Mouse (Mus musculus) CH12.LX (cell line): ENCODE data around the gene Smim26. TPM values are rescaled to one million over a fixed set of nuclear protein-coding genes. Genes with fewer than 3 reads are reported as not detected.

Experiments
- DNase-seq: peaks from one replicate; pipeline ENCODE4 v3.0.0-alpha.2; 2013; ENCODE audit errors: extremely low read depth
- H3K27ac ChIP-seq: 2 replicates; pipeline ENCODE4 v1.5.1; 2012; ENCODE audit warnings: low read depth, mild to moderate bottlenecking, control low read depth, moderate library complexity; ENCODE audit not compliant: insufficient read depth
- H3K27me3 ChIP-seq: replicated peaks from 2 replicates; pipeline ENCODE3; 2012; ENCODE audit warnings: inconsistent platforms
- H3K36me3 ChIP-seq, 2 experiments: replicated peaks in 1 of 2; 2 replicates each; pipeline versions ENCODE3 to v1.6.1; 2012; ENCODE audit warnings: inconsistent platforms in 1 of 2, low read length in 1 of 2, mild to moderate bottlenecking in 1 of 2, mixed read lengths in 1 of 2, moderate library complexity in 1 of 2; ENCODE audit not compliant: control insufficient read depth in 1 of 2, insufficient read depth in 1 of 2
- H3K4me1 ChIP-seq, 2 experiments: 2 replicates each; pipeline ENCODE4 v1.6.1; 2012; ENCODE audit warnings: inconsistent platforms in 1 of 2, moderate library complexity in 1 of 2; ENCODE audit not compliant: insufficient read depth in 2 of 2, control insufficient read depth in 1 of 2
- H3K4me2 ChIP-seq: 2 replicates; pipeline ENCODE4 v1.6.1; 2012; ENCODE audit warnings: low read depth, mild to moderate bottlenecking, control low read depth; ENCODE audit not compliant: poor library complexity, insufficient read depth, severe bottlenecking
- H3K4me3 ChIP-seq, 3 experiments: fragments of 150-350 bp in 1 of 3; sonication (generic) in 1 of 3; replicated peaks in 1 of 3; 2 replicates each; pipeline versions ENCODE3 to v1.5.1; 2011 to 2012; ENCODE audit warnings: low read depth in 2 of 3, low read length in 2 of 3, mild to moderate bottlenecking in 2 of 3, moderate library complexity in 2 of 3, control low read depth in 1 of 3, improper control_type of control experiment in 1 of 3, inconsistent platforms in 1 of 3, mixed read lengths in 1 of 3; ENCODE audit not compliant: poor library complexity in 1 of 3
- H3K79me2 ChIP-seq: replicated peaks from 2 replicates; pipeline ENCODE4 v1.6.1; 2012; ENCODE audit warnings: mild to moderate bottlenecking, moderate library complexity; ENCODE audit not compliant: control insufficient read depth, poor library complexity, insufficient read depth, severe bottlenecking; ENCODE audit errors: extremely low read depth
- H3K9ac ChIP-seq: 2 replicates; pipeline ENCODE4 v1.6.1; 2012; ENCODE audit warnings: low read depth, mild to moderate bottlenecking, control low read depth, moderate library complexity; ENCODE audit not compliant: insufficient read depth
- H3K9me3 ChIP-seq: replicated peaks from 2 replicates; pipeline ENCODE3; 2012; ENCODE audit warnings: low read length, inconsistent platforms, mixed read lengths
- BHLHE40 ChIP-seq: IDR thresholded peaks from 2 replicates; pipeline ENCODE4 v1.6.1; 2011; ENCODE audit warnings: mild to moderate bottlenecking, low read depth, low read length, improper control_type of control experiment
- CHD1 ChIP-seq: IDR thresholded peaks from 2 replicates; pipeline ENCODE4 v1.6.1; 2012; ENCODE audit warnings: low read depth, low read length, improper control_type of control experiment, inconsistent platforms
- CHD2 ChIP-seq: IDR thresholded peaks from 2 replicates; pipeline ENCODE4 v1.6.1; 2011; ENCODE audit warnings: low read length, improper control_type of control experiment
- CTCF ChIP-seq, 2 experiments: IDR thresholded peaks in 1 of 2; conservative IDR thresholded peaks in 1 of 2; 2 replicates each; pipeline ENCODE4 v1.5.1; 2011 to 2012; ENCODE audit warnings: low read depth in 2 of 2, low read length in 2 of 2, improper control_type of control experiment in 1 of 2, inconsistent platforms in 1 of 2, mild to moderate bottlenecking in 1 of 2, moderate library complexity in 1 of 2
- E2F4 ChIP-seq: IDR thresholded peaks from 2 replicates; pipeline ENCODE4 v1.6.1; 2011; ENCODE audit warnings: low read depth, low read length, improper control_type of control experiment; ENCODE audit not compliant: insufficient replicate concordance
- ELF1 ChIP-seq: IDR thresholded peaks from 2 replicates; pipeline ENCODE4 v1.6.1; 2014; ENCODE audit warnings: low read depth, mild to moderate bottlenecking, inconsistent platforms, low read length, improper control_type of control experiment
- EP300 ChIP-seq: IDR thresholded peaks from 2 replicates; pipeline ENCODE4 v1.6.1; 2011; ENCODE audit warnings: low read length, improper control_type of control experiment
- ETS1 ChIP-seq: conservative IDR thresholded peaks from 2 replicates; pipeline ENCODE4 v1.6.1; 2012; ENCODE audit warnings: low read depth, mild to moderate bottlenecking, inconsistent platforms, low read length, improper control_type of control experiment, moderate library complexity
- GABPA ChIP-seq: IDR thresholded peaks from 2 replicates; pipeline ENCODE4 v1.6.1; 2012; ENCODE audit warnings: low read depth, low read length, improper control_type of control experiment, inconsistent platforms; ENCODE audit not compliant: insufficient replicate concordance
- HCFC1 ChIP-seq: IDR thresholded peaks from 2 replicates; pipeline ENCODE4 v1.6.1; 2012; ENCODE audit warnings: low read depth, mild to moderate bottlenecking, inconsistent platforms, low read length, improper control_type of control experiment
- IRF4 ChIP-seq: IDR thresholded peaks from 2 replicates; pipeline ENCODE4 v1.6.1; 2014; ENCODE audit warnings: low read depth, mild to moderate bottlenecking, inconsistent platforms, low read length, improper control_type of control experiment
- JUN ChIP-seq: IDR thresholded peaks from 2 replicates; pipeline ENCODE4 v1.6.1; 2011; ENCODE audit warnings: low read depth, mild to moderate bottlenecking, low read length, improper control_type of control experiment, moderate library complexity; ENCODE audit not compliant: insufficient read depth
- JUND ChIP-seq: conservative IDR thresholded peaks from 2 replicates; pipeline ENCODE4 v1.6.1; 2011; ENCODE audit warnings: low read depth, low read length, improper control_type of control experiment
- KAT2A ChIP-seq: IDR thresholded peaks from 2 replicates; pipeline ENCODE4 v1.6.1; 2012; ENCODE audit warnings: low read length, improper control_type of control experiment, inconsistent platforms; ENCODE audit not compliant: insufficient replicate concordance
- MAFK ChIP-seq: IDR thresholded peaks from 2 replicates; pipeline ENCODE4 v1.6.1; 2011; ENCODE audit warnings: low read length, improper control_type of control experiment; ENCODE audit not compliant: insufficient replicate concordance
- MAX ChIP-seq: IDR thresholded peaks from 2 replicates; pipeline ENCODE4 v1.6.1; 2011; ENCODE audit warnings: low read length, improper control_type of control experiment
- MAZ ChIP-seq: IDR thresholded peaks from 2 replicates; pipeline ENCODE4 v1.6.1; 2012; ENCODE audit warnings: low read depth, mild to moderate bottlenecking, inconsistent platforms, low read length, improper control_type of control experiment, moderate library complexity
- MEF2A ChIP-seq: IDR thresholded peaks from 2 replicates; pipeline ENCODE4 v1.6.1; 2014; ENCODE audit warnings: low read depth, mild to moderate bottlenecking, inconsistent platforms, low read length, improper control_type of control experiment, borderline replicate concordance
- MXI1 ChIP-seq: IDR thresholded peaks from 2 replicates; pipeline ENCODE4 v1.6.1; 2011; ENCODE audit warnings: mild to moderate bottlenecking, low read depth, low read length, improper control_type of control experiment
- MYC ChIP-seq: IDR thresholded peaks from 2 replicates; pipeline ENCODE4 v1.6.1; 2011; ENCODE audit warnings: low read depth, mild to moderate bottlenecking, improper control_type of control experiment, low read length
- NELFE ChIP-seq: IDR thresholded peaks from 2 replicates; pipeline ENCODE4 v1.6.1; 2011; ENCODE audit warnings: low read depth, low read length, improper control_type of control experiment
- NRF1 ChIP-seq: IDR thresholded peaks from 2 replicates; pipeline ENCODE4 v1.6.1; 2014; ENCODE audit warnings: low read depth, mild to moderate bottlenecking, inconsistent platforms, low read length, improper control_type of control experiment, moderate library complexity
- PAX5 ChIP-seq: IDR thresholded peaks from 2 replicates; pipeline ENCODE4 v1.6.1; 2012; ENCODE audit warnings: low read length, inconsistent platforms, mixed read lengths
- POLR2A ChIP-seq: IDR thresholded peaks from 2 replicates; pipeline ENCODE4 v1.6.1; 2011; ENCODE audit warnings: low read depth, mild to moderate bottlenecking, improper control_type of control experiment, low read length
- POLR2AphosphoS2 ChIP-seq: IDR thresholded peaks from 2 replicates; pipeline ENCODE4 v1.6.1; 2011; ENCODE audit warnings: low read depth, low read length, improper control_type of control experiment
- RAD21 ChIP-seq: IDR thresholded peaks from 2 replicates; pipeline ENCODE4 v1.6.1; 2011; ENCODE audit warnings: low read depth, mild to moderate bottlenecking, low read length, improper control_type of control experiment, moderate library complexity
- RCOR1 ChIP-seq: conservative IDR thresholded peaks from 2 replicates; pipeline ENCODE4 v1.6.1; 2012; ENCODE audit warnings: low read depth, mild to moderate bottlenecking, inconsistent platforms, low read length, improper control_type of control experiment
- SIN3A ChIP-seq: IDR thresholded peaks from 2 replicates; pipeline ENCODE4 v1.6.1; 2012; ENCODE audit warnings: low read length, improper control_type of control experiment, inconsistent platforms
- SMC3 ChIP-seq: IDR thresholded peaks from 2 replicates; pipeline ENCODE4 v1.6.1; 2011; ENCODE audit warnings: low read depth, low read length, improper control_type of control experiment
- TBP ChIP-seq: conservative IDR thresholded peaks from 2 replicates; pipeline ENCODE4 v1.6.1; 2011; ENCODE audit warnings: low read depth, low read length, improper control_type of control experiment
- TCF12 ChIP-seq: IDR thresholded peaks from 2 replicates; pipeline ENCODE4 v1.6.1; 2014; ENCODE audit warnings: low read depth, mild to moderate bottlenecking, inconsistent platforms, low read length, improper control_type of control experiment
- UBTF ChIP-seq: IDR thresholded peaks from 2 replicates; pipeline ENCODE4 v1.6.1; 2012; ENCODE audit warnings: low read depth, mild to moderate bottlenecking, inconsistent platforms, low read length, improper control_type of control experiment, moderate library complexity
- USF1 ChIP-seq: IDR thresholded peaks from 2 replicates; pipeline ENCODE4 v1.6.1; 2014; ENCODE audit warnings: low read depth, mild to moderate bottlenecking, inconsistent platforms, low read length, improper control_type of control experiment
- USF2 ChIP-seq: conservative IDR thresholded peaks from 2 replicates; pipeline ENCODE4 v1.6.1; 2011; ENCODE audit warnings: low read depth, low read length, improper control_type of control experiment
- ZC3H11A ChIP-seq: IDR thresholded peaks from 2 replicates; pipeline ENCODE4 v1.6.1; 2012; ENCODE audit warnings: low read depth, mild to moderate bottlenecking, inconsistent platforms, low read length, improper control_type of control experiment
- ZKSCAN1 ChIP-seq: IDR thresholded peaks from 2 replicates; pipeline ENCODE4 v1.6.1; 2012; ENCODE audit warnings: low read depth, inconsistent platforms, low read length, improper control_type of control experiment, borderline replicate concordance
- ZMIZ1 ChIP-seq: IDR thresholded peaks from 2 replicates; pipeline ENCODE4 v1.6.1; 2012; ENCODE audit warnings: low read depth, mild to moderate bottlenecking, inconsistent platforms, low read length, improper control_type of control experiment
- ZNF384 ChIP-seq: IDR thresholded peaks from 2 replicates; pipeline ENCODE4 v1.6.1; 2012; ENCODE audit warnings: low read depth, low read length, improper control_type of control experiment, inconsistent platforms
- dilution Hi-C: fragments of 300-500 bp; cut with MboI; formaldehyde crosslinking; loops from 2 replicates; pipeline ENCODE4 v1.14.3; 2020; ENCODE audit warnings: low sequenced_read_pairs; ENCODE audit not compliant: extremely low pct_unique_long_range_greater_than_20kb, extremely low pct_ligation_motif_present
- in situ Hi-C: fragments of 300-500 bp; cut with MboI; formaldehyde crosslinking; loops from 3 replicates; pipeline ENCODE4 v1.14.3; 2019; ENCODE audit warnings: low sequenced_read_pairs, low pct_ligation_motif_present, low pct_unique_long_range_greater_than_20kb, mixed read lengths
- polyA plus RNA-seq: library from polyadenylated mRNA; unstranded; fragments of >175 nt; gene quantifications from 2 replicates; pipeline ENCODE4 v1.2.1, GENCODE M21; 2012; ENCODE audit warnings: low read depth; ENCODE audit not compliant: insufficient read length
- total RNA-seq, 2 experiments: library from RNA; depleted of rRNA; stranded (reverse); fragments of 300-350 nt in 1 of 2; fragments of >200 nt in 1 of 2; gene quantifications; 2 replicates each; pipeline ENCODE4 v1.2.3; 2012 to 2014

Smim26 gene
- total and polyA plus RNA-seq, 3 experiments: 34.7 to 59.7 (median 35.0) TPM

DNA sequence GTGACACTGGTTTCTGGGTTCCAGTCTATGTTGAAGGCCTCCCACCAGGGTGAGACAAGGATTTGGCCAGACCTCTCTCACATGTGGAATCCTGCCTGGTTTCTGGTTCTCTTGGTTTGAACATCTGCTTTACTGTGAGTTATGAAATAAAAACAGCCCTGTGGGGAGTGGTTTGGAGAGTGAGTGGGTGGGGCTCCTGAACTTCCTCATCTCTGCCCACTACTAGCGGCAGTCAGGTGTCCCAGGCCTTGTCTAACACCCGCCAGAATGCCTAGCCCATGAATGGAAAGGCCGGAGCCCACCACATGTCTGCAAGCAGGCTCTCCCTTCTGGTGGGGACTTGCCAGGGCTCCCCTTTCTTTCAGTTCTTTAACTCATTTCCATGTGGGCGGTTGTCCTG, 48.1 kb downstream of the Smim26 start:
- H3K4me2 ChIP-seq: 0 out of 2 replicates have a peak overlapping the region, but pooled peaks have one; percentile 41
- no peaks in the 10 kb centered on the region for H3K9me3 ChIP-seq
- in situ Hi-C loops: loop anchor here (25.0 kb wide), 1 partner anchor 220 kb away; no protein-coding TSS in a partner anchor
- peaks cover 2 to 52% of the 10 kb centered on the region in 2 experiments for H3K4me1 ChIP-seq
- TF ChIP-seq MEF2A (no peak), MAZ (no peak), ZMIZ1 (no peak), ELF1 (peak; percentile 60), POLR2A (peak; percentile 47; the same call in 1 of the 2 replicates), MXI1 (no peak), ZC3H11A (no peak), SMC3 (no peak), TBP (no peak), IRF4 (no peak), HCFC1 (no peak), NELFE (no peak), ZKSCAN1 (no peak), RAD21 (no peak; the same call in 1 of the 2 replicates), ZNF384 (no peak), EP300 (peak; percentile 28; the same call in 1 of the 2 replicates), GABPA (no peak), MAFK (no peak), E2F4 (no peak), USF1 (no peak; the same call in 1 of the 2 replicates), JUN (no peak), RCOR1 (no peak), KAT2A (no peak), PAX5 (no peak), JUND (no peak), UBTF (no peak), MAX (no peak; the same call in 1 of the 2 replicates), ETS1 (0 out of 2 replicates have a peak, but pooled peaks have one; percentile 4), CHD1 (no peak), CHD2 (no peak), BHLHE40 (no peak; the same call in 1 of the 2 replicates), POLR2AphosphoS2 (no peak), SIN3A (peak; percentile 27; the same call in 1 of the 2 replicates), TCF12 (no peak), MYC (peak; percentile 12; the same call in 1 of the 2 replicates), USF2 (no peak), NRF1 (no peak), CTCF (conservative IDR thresholded peaks at IDR 0.05 in 1 of 2, IDR thresholded peaks at IDR 0.05 in 1 of 2; ENCODE audit: low read depth in 2 of 2, low read length in 2 of 2) (no peak)
- H3K36me3 ChIP-seq: peaks cover 0 to 35% of the 10 kb centered on the region in 2 experiments
- peak; percentile 64 for DNase-seq
- dilution Hi-C loops: no loop called here
- H3K27ac ChIP-seq: no peak overlapping the region
- H3K79me2 ChIP-seq: no peaks in the 10 kb centered on the region
- H3K4me3 ChIP-seq: no peak overlapping the region
- no peaks in the 10 kb centered on the region for H3K27me3 ChIP-seq
- 0 out of 2 replicates have a peak overlapping the region, but pooled peaks have one; percentile 18 for H3K9ac ChIP-seq
